Mouse (Mus musculus): Measurements from ENCODE around the gene Gm19935. TPM values are rescaled to one million over a fixed set of nuclear protein-coding genes. Genes with fewer than 3 reads are reported as not detected.

Gm19935 gene
- total RNA-seq, 2 experiments from 2014 or later, result not detected

GRCm38 (mm10) chr8:90832576-90833289, 15.5 kb upstream of the Gm19935 start:
- ATAC-seq (replicated peaks; ENCODE audit: low FRiP score, poor library complexity, severe bottlenecking), result no peak

- ATAC-seq (replicated peaks; ENCODE audit: low FRiP score, poor library complexity, severe bottlenecking), result no peak
Measured at GRCm38 (mm10) chr8:90830980-90831379, 13.8 kb upstream of the Gm19935 start.

GRCm38 (mm10) chr8:90829825-90830224, 12.6 kb upstream of the Gm19935 start:
- ATAC-seq (replicated peaks; ENCODE audit: low FRiP score, poor library complexity, severe bottlenecking), result no peak

- peak; percentile 52; the same call in 1 of the 2 replicates for ATAC-seq (replicated peaks; ENCODE audit: low FRiP score, poor library complexity, severe bottlenecking)
Measured at GRCm38 (mm10) chr8:90828987-90829740, 12.0 kb upstream of the Gm19935 start.

GRCm38 (mm10) chr8:90828181-90828986, 11.2 kb upstream of the Gm19935 start, which contains the start of gene Chd9:
TSS of gene Chd9 (plus strand) at chr8:90828352.
- peak; percentile 99 for ATAC-seq (replicated peaks; ENCODE audit: low FRiP score, poor library complexity, severe bottlenecking)

GRCm38 (mm10) chr8:90825459-90825871, 8.3 kb upstream of the Gm19935 start:
- ATAC-seq (replicated peaks; ENCODE audit: low FRiP score, poor library complexity, severe bottlenecking), result no peak

GRCm38 (mm10) chr8:90822443-90822842, 5.2 kb upstream of the Gm19935 start:
- ATAC-seq (replicated peaks; ENCODE audit: low FRiP score, poor library complexity, severe bottlenecking), result no peak

- ATAC-seq (replicated peaks; ENCODE audit: low FRiP score, poor library complexity, severe bottlenecking), result no peak
Measured at GRCm38 (mm10) chr8:90820321-90820696, 3.1 kb upstream of the Gm19935 start.

- no peak for ATAC-seq (replicated peaks; ENCODE audit: low FRiP score, poor library complexity, severe bottlenecking)
Measured at GRCm38 (mm10) chr8:90819561-90820320, 2.5 kb upstream of the Gm19935 start.

- no peak for ATAC-seq (replicated peaks; ENCODE audit: low FRiP score, poor library complexity, severe bottlenecking)
Measured at GRCm38 (mm10) chr8:90816061-90816882, 921 bp downstream of the Gm19935 start.

- ATAC-seq (replicated peaks; ENCODE audit: low FRiP score, poor library complexity, severe bottlenecking), result no peak
Measured at GRCm38 (mm10) chr8:90813602-90814320, 3.4 kb downstream of the Gm19935 start.

- ATAC-seq (replicated peaks; ENCODE audit: low FRiP score, poor library complexity, severe bottlenecking), result no peak
Measured at GRCm38 (mm10) chr8:90799473-90799872, 17.7 kb downstream of the Gm19935 start.

- ATAC-seq (replicated peaks; ENCODE audit: low FRiP score, poor library complexity, severe bottlenecking), result no peak
Measured at GRCm38 (mm10) chr8:90794990-90795861, 22.0 kb downstream of the Gm19935 start.

GRCm38 (mm10) chr8:90793710-90794109, 23.5 kb downstream of the Gm19935 start:
- ATAC-seq (replicated peaks; ENCODE audit: low FRiP score, poor library complexity, severe bottlenecking), result no peak

- ATAC-seq (replicated peaks; ENCODE audit: low FRiP score, poor library complexity, severe bottlenecking), result no peak
Measured at GRCm38 (mm10) chr8:90791616-90792015, 25.6 kb downstream of the Gm19935 start.

- ATAC-seq (replicated peaks; ENCODE audit: low FRiP score, poor library complexity, severe bottlenecking), result no peak
Measured at GRCm38 (mm10) chr8:90769791-90770190, 47.4 kb downstream of the Gm19935 start.

Measured in erythroblast, adult 5-6 weeks (primary cell).